Mouse (Mus musculus): ENCODE measurements around the gene Tmem45a2.
A peak's percentile ranks its signal among the peaks of the same experiment; 100 is the strongest.

DNA sequence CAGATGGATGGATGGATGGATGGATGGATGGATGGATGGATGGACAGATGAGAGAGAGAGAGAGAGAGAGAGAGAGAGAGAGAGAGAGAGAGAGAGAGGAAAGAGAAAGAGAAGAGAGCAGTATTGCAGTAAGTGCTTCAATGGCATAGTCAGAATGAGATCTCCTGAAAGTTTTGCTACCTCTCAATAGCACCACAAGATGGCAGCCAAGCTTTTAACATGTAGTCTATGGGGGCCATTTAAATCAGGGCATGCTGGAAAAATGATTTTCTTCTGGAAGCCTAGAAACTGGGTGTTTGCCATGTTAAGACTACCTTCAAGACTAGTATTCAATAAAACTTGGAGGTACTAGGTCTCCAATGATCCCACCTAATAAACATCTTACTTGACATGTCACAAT, 44.9 kb upstream of the Tmem45a2 start:
- TF ChIP-seq CTCF (IDR thresholded peaks at IDR 0.05) (peak; percentile 49), POLR2A (IDR thresholded peaks at IDR 0.05; ENCODE audit: insufficient read depth, low read depth, low read length) (no peak), EP300 (IDR thresholded peaks at IDR 0.05; ENCODE audit: insufficient read depth, low read depth, low read length) (no peak)
